Comparison of ENCODE assay signal across 10 mouse cellular contexts in genomic region chr4:133023636-133024035, GRCm38 (mm10). TPM values are rescaled to one million over a fixed set of nuclear protein-coding genes. Genes with fewer than 3 reads are reported as not detected.
DNase-seq lines count a peak whose midpoint lies in the region; ATAC-seq and TF ChIP-seq lines count a peak whose summit lies in the region.
"Had no signal": no experiment of that assay in that cellular context is flagged by ENCODE, and none has a peak within 500 bp of the region (broad histone marks: within the 10 kb centered on the region; RNA-seq: fewer than 3 reads in every experiment).

No protein-coding gene starts in this region.

- no peaks in the 10 kb centered on the region for H3K9me3 ChIP-seq in lung, embryonic 16.5 days (ENCODE audit: control insufficient read depth, low read length)
- no peaks in the 10 kb centered on the region for H3K9me3 ChIP-seq in hindbrain, postnatal 0 days (ENCODE audit: low read length)
- no peaks in the 10 kb centered on the region for H3K9me3 ChIP-seq in stomach, embryonic 15.5 days
- H3K9me3 ChIP-seq: liver, embryonic 13.5 days; neural tube, embryonic 12.5 days had no signal

- no peak overlapping the region for H3K9ac ChIP-seq in lung, embryonic 16.5 days (ENCODE audit: low read length)
- no peak overlapping the region for H3K9ac ChIP-seq in hindbrain, postnatal 0 days (replicated peaks; ENCODE audit: low read length)
- H3K9ac ChIP-seq in stomach, embryonic 15.5 days, result no peak overlapping the region
- H3K9ac ChIP-seq: liver, embryonic 13.5 days; neural tube, embryonic 12.5 days had no signal

- 77% methylated on average over 6 of the region's 6 CpGs for WGBS in lung, embryonic 16.5 days
- WGBS in hindbrain, postnatal 0 days, result 54% methylated on average over 6 of the region's 6 CpGs
- WGBS in stomach, embryonic 15.5 days, result 81% methylated on average over 6 of the region's 6 CpGs

- H3K36me3 ChIP-seq in lung, embryonic 16.5 days (ENCODE audit: control insufficient read depth, insufficient read depth, low read length), result no peaks in the 10 kb centered on the region
- H3K36me3 ChIP-seq in hindbrain, postnatal 0 days (ENCODE audit: insufficient read depth, low read length), result no peaks in the 10 kb centered on the region; the same call in 1 of the 2 replicates
- H3K36me3 ChIP-seq in stomach, embryonic 15.5 days, result no peaks in the 10 kb centered on the region
- H3K36me3 ChIP-seq: liver, embryonic 13.5 days; neural tube, embryonic 12.5 days had no signal

- intact Hi-C loops in gastrocnemius, adult 2 months (cut with DNase I), result no loop called here

- H3K4me3 ChIP-seq in gastrocnemius, adult 2 months, result no peak overlapping the region
- no peak overlapping the region for H3K4me3 ChIP-seq in lung, embryonic 16.5 days (ENCODE audit: low read length)
- H3K4me3 ChIP-seq in hindbrain, postnatal 0 days (ENCODE audit: low read length), result no peak overlapping the region
- no peak overlapping the region for H3K4me3 ChIP-seq in stomach, embryonic 15.5 days (replicated peaks)
- H3K4me3 ChIP-seq: liver, embryonic 13.5 days; neural tube, embryonic 12.5 days had no signal

- DNase-seq in gastrocnemius, adult 2 months, result peak; percentile 43
- no peak for DNase-seq in gastrocnemius, postnatal 25 days
- DNase-seq in lung, postnatal 10 days, result no peak
- peak; percentile 65 for DNase-seq in hindbrain, postnatal 0 days (ENCODE audit: low spot score)
- no peak for DNase-seq in urinary bladder, adult 18-20 months (ENCODE audit: low spot score in 2 of 2)
- DNase-seq in B cell, adult 2 months, result no peak
- DNase-seq: liver, embryonic 13.5 days had no signal

- no peak for TF ChIP-seq CTCF in gastrocnemius, adult 2 months (IDR thresholded peaks at IDR 0.05)
- no peak for TF ChIP-seq CTCF in hindbrain, postnatal 0 days (IDR thresholded peaks at IDR 0.05; ENCODE audit: low read depth)

- H3K27me3 ChIP-seq in lung, embryonic 16.5 days (ENCODE audit: control insufficient read depth, insufficient read depth, low read depth, low read length), result no peaks in the 10 kb centered on the region
- H3K27me3 ChIP-seq in hindbrain, postnatal 0 days (ENCODE audit: insufficient read depth, low read length), result no peaks in the 10 kb centered on the region
- H3K27me3 ChIP-seq in stomach, embryonic 15.5 days (replicated peaks), result no peaks in the 10 kb centered on the region
- H3K27me3 ChIP-seq: liver, embryonic 13.5 days; neural tube, embryonic 12.5 days had no signal

- H3K4me2 ChIP-seq in lung, embryonic 16.5 days (ENCODE audit: low read depth, low read length), result no peak overlapping the region
- H3K4me2 ChIP-seq in hindbrain, postnatal 0 days (ENCODE audit: low read depth, low read length), result no peak overlapping the region; the same call in 1 of the 2 replicates
- H3K4me2 ChIP-seq in stomach, embryonic 15.5 days, result no peak overlapping the region
- H3K4me2 ChIP-seq: liver, embryonic 13.5 days had no signal

- no peak for ATAC-seq in lung, embryonic 16.5 days (ENCODE audit: low read depth)
- no peak for ATAC-seq in hindbrain, postnatal 0 days
- no peak for ATAC-seq in stomach, embryonic 15.5 days (ENCODE audit: insufficient read depth, low FRiP score, low read depth)

- peaks cover 69% of the 10 kb centered on the region for H3K4me1 ChIP-seq in lung, embryonic 16.5 days (replicated peaks; ENCODE audit: control insufficient read depth, insufficient read depth, low read length)
- H3K4me1 ChIP-seq in hindbrain, postnatal 0 days (ENCODE audit: insufficient read depth, low read length), result peaks cover 62% of the 10 kb centered on the region
- peaks cover 74% of the 10 kb centered on the region for H3K4me1 ChIP-seq in stomach, embryonic 15.5 days

- H3K27ac ChIP-seq in gastrocnemius, adult 2 months, result peak overlapping the region; percentile 83
- peak overlapping the region; percentile 24; the same call in 1 of the 2 replicates for H3K27ac ChIP-seq in lung, embryonic 16.5 days (ENCODE audit: low read length)
- H3K27ac ChIP-seq in hindbrain, postnatal 0 days, result peak overlapping the region; percentile 12; the same call in 1 of the 2 replicates
- peak overlapping the region; percentile 85 for H3K27ac ChIP-seq in stomach, embryonic 15.5 days
- H3K27ac ChIP-seq: liver, embryonic 13.5 days; neural tube, embryonic 12.5 days had no signal

RNA-seq across cellular contexts. Expression of gene Ahdc1, which starts 12.6 kb away (rescaled TPM):
- total RNA-seq in gastrocnemius, adult 2 months (2021), result 10 to 100 TPM; 30.2 to 55.1 TPM
- total RNA-seq in gastrocnemius, postnatal 25 days (2021), result 10 to 100 TPM; 29.3 to 32.8 TPM
- 8.0 and 8.2 TPM in 2 replicates for polyA plus RNA-seq in lung, embryonic 16.5 days (2015; fragmentation: Nextera tagmentation; extraction: Ambion mirVana)
- total RNA-seq in hindbrain, postnatal 0 days (2014; rRNA removed), result 88.2 and 106 TPM in 2 replicates
- 9.7 and 10.8 TPM in 2 replicates for polyA plus RNA-seq in hindbrain, postnatal 0 days (2015; fragmentation: Nextera tagmentation; extraction: Ambion mirVana)
- 8.2 and 9.3 TPM in 2 replicates for polyA plus RNA-seq in stomach, embryonic 15.5 days (2015; fragmentation: Nextera tagmentation; extraction: Ambion mirVana)

RNA-seq across cellular contexts. Expression of gene Fgr, which starts 49.7 kb away (rescaled TPM):
- total RNA-seq in gastrocnemius, adult 2 months (2021), result under 1 TPM in 1 of 2 experiments, not detected in 1; 0.06 TPM
- under 1 TPM in 1 of 2 experiments, not detected in 1; 0.43 TPM for total RNA-seq in gastrocnemius, postnatal 25 days (2021)
- polyA plus RNA-seq in lung, embryonic 16.5 days (2015; fragmentation: Nextera tagmentation; extraction: Ambion mirVana), result 0.79 and 1.2 TPM in 2 replicates
- total RNA-seq in hindbrain, postnatal 0 days (2014; rRNA removed), result 0.07 and 0.73 TPM in 2 replicates
- 0.19 and 0.39 TPM in 2 replicates for polyA plus RNA-seq in hindbrain, postnatal 0 days (2015; fragmentation: Nextera tagmentation; extraction: Ambion mirVana)
- polyA plus RNA-seq in stomach, embryonic 15.5 days (2015; fragmentation: Nextera tagmentation; extraction: Ambion mirVana), result 1.6 TPM in 2 replicates

Comparison
In these comparisons a context has a peak if more than half of its experiments do, and no peak if none do; other contexts are left out.
1. DNase-seq: peak in gastrocnemius, adult 2 months (single experiment) and hindbrain, postnatal 0 days (single experiment); none in gastrocnemius, postnatal 25 days (single experiment), lung, postnatal 10 days (single experiment), urinary bladder, adult 18-20 months (0 of 2) and B cell, adult 2 months (0 of 2).
2. H3K27ac ChIP-seq: peak in every context shown above with its lines; median percentile 85 in stomach, embryonic 15.5 days; 83 in gastrocnemius, adult 2 months; 24 in lung, embryonic 16.5 days; 12 in hindbrain, postnatal 0 days.